Mouse (Mus musculus): ENCODE measurements around the gene Adamtsl1. TPM values are rescaled to one million over a fixed set of nuclear protein-coding genes. Genes with fewer than 3 reads are reported as not detected.

Adamtsl1 gene
- total RNA-seq, 1 experiment from 2014 or later, result 8.7 TPM

DNA sequence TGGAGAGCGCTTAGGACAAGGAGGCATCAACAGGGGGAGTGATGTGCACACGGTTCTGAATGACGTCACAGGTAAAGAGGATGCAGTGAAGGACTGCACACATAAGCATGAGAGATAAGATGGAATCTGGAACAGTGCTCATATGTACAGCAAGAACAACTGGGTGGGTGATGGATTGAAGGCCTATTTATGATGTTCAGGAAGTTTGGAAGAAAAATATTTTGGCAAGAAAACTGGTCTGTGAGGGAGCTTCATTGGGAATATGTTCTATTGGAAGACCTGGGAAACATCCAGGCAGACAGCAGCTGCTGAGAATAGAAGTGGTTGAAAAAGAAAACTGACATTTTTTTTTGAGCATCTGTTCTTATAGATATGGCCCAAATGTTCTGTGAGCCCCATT, 300.4 kb downstream of the Adamtsl1 start:
- DNase-seq, result no peak

DNA sequence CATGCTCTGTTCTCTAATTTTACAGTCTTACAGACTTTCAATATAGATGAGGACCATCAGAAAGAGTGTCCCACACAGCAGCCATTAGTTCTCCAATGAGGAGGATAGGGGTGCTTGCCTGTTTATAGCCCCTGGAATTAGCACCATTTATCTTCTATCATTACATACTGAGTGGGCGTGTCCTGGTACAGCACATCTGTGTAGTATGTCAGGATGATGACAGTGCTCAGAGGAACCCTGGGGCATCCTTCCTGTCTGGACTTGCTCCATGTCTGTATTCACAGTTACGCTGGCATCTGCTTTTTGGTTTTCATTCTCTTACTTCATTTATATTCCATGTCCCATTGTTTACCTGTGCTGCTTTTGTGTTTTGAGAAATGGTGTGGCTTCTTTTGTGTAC, 304.5 kb downstream of the Adamtsl1 start:
- DNase-seq, result no peak

DNA sequence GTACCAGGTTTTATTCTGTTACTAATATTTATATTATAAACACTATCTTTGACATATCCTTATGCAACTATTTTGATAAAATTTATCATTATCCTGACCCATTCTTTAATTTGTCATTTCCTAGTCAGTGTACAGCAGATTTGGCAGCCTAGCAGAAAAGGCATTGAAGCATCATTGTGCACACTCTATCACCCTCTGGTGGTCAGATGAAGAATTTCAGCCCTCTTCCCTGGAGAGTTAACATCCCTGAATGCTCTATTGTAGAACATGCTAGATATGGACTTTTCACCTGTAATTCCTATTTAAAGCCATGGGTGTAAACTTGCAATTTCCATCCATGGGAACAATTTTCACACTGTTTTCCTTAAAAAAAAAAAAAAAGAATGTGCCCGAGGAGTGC, 305.2 kb downstream of the Adamtsl1 start:
- DNase-seq, result no peak

DNA sequence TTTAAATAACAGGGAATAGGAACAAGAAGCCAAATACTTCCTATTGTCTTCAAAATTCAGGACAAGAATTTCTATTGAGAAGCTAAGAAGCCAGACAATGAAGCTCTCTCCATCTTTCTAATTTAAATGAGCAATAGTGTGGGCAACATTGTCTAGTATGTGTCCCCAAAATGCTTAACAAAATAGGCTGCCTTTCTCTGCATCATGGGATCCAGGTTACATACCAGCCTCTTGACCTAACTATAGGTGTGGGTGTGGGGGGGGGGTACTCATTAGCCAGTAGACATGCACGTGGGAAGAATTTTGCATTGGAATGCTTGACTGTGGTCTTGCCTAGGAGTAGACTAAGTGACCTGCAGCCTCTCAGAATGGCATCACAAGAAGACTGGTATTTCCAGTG, 305.9 kb downstream of the Adamtsl1 start:
- no peak for DNase-seq

DNA sequence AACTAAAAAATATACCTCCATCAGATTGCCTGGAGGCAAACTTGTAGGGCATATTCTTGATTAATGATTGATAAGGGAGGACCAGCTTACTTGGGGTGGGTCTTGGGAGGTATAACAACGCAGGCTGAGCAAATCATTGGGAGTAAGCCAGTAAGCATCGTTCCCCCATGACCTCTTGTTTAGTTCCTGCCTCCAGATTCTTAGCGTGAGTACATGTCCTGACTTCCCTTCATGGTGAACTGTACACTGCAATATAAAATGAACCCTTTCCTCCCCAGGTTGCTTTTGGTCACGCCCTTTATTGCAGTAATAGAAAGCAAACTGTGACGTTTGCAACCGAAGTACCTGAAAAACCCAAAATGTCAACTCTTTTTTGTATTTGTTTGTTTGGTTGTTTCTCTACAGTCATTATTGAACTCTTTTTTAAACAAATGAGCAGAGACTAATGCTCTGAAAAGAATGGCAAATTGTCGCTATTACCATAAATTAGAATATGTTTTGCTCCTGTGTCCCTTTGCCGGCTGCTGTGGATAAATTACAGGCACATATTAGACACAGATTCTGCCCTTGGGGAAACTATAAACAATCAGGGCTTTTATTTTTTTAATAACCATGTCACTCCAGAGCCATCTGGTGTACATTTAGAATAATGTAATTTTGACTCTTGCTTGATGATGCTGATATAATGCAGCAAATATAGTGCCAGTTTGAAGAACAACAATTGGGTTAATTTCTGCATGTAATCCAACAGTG, 310.2 kb downstream of the Adamtsl1 start:
- DNase-seq, result no peak

DNA sequence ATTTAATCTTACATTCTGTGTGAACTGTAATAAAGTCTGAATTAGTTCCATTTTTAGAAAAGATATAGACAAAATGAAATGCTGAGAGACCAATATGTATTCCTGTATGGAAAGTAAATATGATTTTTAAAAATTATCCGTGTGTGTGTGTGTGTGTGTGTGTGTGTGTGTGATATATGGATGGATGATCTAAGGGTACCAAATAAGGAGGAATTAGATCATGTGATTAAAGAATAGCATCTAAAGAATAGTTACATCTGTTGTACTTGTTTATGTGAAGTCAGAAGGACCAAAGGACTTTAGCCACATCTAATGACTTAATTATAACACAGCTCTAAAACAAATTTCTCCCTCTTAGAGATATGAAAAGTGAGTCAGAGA, 310.7 kb downstream of the Adamtsl1 start:
- no peak for DNase-seq

DNA sequence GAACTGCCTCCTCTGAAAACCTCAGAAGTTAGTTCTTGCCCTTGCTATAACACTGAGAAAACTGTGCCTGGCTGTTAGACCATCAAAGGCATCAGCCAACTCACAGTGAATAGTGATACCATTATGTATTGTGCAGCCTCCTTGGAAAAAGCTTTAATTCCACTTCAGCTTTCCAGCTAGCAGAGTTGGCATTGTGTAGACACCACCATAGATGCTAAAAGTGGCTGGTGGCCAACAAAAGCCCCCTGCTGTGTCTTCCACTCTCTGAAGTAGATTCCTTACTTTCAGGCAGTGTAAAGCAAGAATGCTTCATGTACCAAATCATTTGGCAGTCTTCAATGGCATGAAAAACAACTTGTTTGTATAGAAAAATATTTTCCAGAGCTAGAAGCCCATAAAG, 323.1 kb downstream of the Adamtsl1 start:
- DNase-seq, result no peak

DNA sequence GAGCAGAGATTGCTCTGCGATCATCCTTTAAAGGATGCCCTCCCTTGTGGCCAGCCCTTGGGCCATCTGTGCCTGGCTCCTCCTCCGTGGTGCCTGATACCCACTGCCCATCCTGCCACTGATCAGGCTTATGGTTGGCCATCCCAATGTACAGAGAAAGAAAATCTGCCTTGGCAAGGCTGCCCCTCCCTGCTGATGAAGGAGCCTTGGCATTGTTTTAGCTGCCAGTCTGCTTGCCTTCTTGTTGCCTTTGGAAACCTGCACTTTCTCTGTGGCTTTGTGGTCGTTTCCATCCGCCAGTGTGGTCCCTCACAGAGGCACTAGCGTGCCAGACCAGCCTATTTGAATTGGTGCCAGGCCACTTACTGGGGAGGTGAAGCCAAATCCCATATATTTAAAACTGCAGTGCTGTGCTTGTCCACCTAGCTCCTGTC, 323.6 kb downstream of the Adamtsl1 start:
- DNase-seq, result no peak

DNA sequence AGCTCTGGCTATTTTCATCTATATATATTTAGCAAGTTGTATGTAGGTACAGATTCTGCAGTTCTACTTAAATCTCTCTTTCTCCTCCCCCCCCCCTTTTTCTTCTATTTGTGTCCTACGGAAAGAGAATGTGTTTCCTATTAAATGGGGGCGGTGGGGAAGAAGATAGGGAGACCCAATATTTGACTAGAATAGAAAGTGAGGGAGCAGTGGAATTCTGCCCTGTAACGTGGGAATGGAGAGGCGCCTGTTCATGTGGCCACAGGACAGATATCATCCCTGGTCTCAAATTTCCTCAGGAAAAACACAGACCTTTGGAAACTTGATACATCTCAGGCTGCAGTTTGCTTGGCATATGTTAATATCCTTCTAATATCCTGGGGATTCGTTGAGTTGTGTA, 324.1 kb downstream of the Adamtsl1 start:
- DNase-seq, result no peak

DNA sequence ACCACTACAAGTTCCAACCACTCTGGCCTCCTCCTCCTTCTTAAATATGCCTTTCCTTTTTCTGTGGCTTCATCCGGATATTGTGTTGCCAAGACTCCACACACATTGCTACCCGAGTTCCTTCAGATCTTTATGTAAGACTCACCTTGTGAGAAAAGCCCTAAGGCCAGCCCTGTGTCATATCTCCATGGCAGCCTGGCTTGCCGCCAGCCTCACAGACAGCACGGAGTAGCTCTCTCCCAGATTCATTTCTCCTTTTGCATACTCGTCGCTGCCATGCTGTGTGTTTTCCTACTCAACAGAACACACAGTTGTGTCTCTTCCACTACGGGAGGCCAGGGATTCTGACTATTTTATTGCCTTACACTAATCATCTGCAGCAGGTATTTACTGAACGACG, 328.1 kb downstream of the Adamtsl1 start:
- DNase-seq, result peak; percentile 52

DNA sequence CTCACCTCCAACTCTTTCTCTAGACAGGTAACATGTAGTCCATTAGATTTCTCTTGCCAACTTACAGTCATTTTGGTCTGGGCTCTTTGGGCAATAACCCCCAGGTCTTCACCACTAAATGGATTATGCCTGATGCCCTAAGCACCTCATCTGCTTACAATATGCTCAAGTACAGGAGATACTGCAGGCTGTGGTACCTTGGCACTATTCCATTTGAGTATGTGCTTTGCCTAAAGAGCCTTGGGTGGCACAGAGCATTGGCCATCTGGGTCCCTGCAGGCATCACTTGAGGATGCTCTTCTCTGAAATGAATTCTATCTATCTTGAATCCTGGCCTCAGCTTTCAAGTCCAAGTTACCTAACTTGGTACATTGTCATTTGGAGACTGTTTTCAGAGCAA, 330.4 kb downstream of the Adamtsl1 start:
- DNase-seq, result no peak

DNA sequence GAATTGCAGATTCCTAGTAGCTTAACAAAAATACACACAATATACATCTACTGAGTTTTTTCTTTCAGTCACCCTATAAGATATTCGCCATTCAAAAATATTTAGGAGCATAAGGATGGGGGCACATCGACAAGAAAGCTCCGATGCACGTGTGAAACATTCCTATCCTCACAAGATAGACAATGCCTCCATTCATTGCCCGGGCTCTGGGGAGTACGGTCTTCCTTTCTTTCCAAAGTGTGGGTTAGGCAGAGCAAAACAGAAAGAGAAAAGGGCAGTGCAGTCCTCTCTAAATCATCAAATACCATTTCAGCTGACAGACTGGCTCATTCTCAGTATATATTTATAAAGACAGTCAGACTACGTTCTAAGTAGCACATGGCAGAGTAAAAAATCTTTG, 332.0 kb downstream of the Adamtsl1 start:
- no peak for DNase-seq

DNA sequence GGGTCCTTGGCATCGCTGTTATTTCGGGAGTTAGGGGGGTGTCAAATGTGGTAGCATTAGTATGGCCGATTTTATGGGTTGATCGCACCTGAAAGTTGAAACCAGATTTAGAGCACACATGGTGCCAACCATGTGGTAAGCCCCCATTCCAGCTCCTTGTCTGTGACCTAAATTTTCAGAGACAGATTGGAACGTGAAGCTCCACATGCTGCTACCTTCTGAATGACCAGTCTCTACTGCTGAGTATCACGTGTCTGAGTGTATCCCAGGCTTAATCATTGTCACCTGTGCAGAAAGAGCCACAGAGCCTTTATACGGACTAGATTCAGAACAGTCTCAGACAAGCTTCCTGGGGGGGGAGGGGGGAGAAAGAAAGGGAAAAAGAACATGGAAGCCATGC, 339.4 kb downstream of the Adamtsl1 start:
- DNase-seq, result no peak

DNA sequence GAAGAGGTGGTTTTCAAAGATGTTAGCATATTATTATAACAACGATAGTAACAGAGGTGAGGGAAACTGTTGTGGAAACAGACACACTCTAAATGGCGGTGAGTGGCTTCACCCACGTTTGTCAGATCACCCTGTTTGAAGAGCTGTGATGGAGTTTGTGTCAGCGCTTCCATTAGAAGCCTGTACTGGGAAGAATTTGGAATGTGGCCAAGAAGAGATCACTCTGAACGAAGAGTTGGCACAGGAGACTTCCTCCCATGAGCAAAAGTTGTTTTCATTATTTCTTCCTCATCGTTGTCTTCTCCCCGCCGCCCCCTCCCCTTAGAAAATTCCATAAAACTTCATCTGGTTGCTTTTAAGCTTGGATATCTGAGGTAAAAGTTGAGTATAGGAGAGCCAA, 340.5 kb downstream of the Adamtsl1 start:
- no peak for DNase-seq

DNA sequence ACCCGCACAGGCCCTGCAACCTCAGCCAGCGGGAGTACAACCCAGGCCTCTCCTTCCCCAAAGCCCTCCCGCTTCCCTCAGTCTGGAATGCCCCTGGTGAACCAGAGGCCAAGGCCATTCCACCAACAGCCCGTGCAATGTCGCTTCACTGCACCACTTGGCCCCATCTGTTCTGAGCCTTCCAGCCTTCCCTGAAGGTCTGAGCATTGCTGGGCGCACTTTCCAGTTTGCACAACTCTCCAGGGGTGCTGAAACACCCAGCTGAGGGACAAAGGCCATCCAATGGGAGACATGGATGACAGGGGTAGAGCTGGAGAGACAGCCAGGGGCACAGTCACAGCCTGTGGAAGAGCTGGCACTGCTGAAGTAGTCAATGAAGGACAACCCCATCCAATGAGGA, 365.4 kb downstream of the Adamtsl1 start:
- peak; percentile 32 for DNase-seq

DNA sequence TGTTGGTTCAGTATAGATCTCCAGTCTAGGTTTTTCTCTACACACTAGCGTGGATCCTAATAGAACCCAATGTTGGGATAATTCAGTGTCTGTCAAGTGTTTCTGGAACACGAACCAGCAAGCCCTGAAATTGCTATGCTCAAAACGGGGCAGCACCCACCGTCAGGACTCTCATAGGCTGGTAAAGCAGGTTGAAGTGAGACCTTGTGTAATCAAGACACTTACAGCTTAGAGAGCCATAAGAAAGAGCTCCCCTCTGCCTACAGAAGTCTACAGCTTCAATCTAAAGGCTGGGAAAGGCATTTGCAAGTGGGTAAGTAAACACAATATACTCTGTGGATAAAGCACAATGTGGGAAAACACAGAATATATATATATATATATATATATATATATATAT, 367.3 kb downstream of the Adamtsl1 start:
- no peak for DNase-seq

DNA sequence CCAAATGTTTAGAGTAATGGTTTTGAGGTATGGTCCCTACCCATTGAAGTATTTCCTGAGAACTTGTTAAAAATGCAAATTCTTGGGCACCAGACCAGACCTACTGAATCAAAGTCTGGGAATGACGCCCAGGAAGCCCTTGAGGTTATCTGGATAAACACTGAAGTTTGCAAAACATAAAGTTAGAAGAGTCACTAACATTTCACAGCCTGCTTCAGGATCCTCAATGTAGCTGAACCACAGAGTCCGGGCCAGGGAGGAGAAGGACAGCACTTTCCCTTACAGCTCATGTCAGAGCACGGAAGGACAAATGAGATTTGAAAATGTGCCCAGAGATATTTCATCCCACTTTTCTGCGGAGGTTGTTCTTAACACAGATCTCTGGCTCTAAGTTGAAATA, 370.1 kb downstream of the Adamtsl1 start:
- no peak for DNase-seq

DNA sequence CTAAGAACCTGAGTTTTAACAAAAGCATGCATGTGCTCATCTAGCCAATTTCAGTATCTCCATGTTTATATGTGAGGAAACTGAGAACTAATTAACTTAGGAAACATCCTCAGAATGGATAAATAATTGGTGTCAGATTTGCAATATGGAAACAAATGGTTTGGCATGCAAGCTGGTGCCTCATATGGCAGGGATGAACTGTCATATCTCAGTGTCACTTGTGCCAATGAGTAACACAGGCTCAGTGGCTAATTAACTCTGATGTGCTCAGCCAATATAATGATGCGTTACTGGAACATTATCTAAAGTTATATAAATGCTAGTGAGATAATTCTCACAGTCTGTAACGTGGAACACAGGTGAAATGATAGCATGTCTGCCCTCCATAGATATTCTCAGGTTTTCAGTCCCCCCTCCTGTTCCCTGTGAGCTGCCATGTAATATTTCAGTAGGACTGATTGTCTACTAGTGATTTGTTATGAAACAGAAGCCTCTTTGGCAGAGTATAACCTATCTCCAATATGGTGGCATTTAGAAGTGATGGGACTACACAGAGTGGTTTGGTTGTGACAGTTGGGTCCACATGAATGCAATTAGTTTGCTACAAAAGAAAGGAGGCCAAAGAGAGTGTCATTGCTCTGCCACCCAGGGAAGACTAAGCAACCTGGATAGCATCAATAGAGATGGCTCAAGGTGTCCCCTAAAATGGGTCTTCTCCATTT, 376.1 kb downstream of the Adamtsl1 start:
- DNase-seq, result no peak

DNA sequence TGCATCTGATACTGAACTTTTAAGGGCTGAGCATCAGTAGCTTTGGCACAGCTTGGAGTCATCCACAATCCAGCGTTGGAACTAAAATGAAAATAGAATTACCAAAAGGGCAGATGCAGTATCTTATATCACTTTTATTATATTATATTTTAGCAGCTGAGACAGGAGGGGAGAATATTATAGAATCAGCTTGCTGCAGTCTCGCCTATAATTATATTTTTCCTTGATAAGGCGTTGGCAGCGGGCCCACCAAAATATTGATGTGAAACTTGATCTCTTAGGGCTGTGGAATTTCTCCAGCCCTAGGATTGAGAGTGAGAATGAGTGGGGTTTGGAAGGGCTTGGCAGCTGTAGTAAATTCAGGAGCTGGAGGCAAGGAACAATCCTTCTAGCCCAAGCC, 387.3 kb downstream of the Adamtsl1 start:
- DNase-seq, result no peak

DNA sequence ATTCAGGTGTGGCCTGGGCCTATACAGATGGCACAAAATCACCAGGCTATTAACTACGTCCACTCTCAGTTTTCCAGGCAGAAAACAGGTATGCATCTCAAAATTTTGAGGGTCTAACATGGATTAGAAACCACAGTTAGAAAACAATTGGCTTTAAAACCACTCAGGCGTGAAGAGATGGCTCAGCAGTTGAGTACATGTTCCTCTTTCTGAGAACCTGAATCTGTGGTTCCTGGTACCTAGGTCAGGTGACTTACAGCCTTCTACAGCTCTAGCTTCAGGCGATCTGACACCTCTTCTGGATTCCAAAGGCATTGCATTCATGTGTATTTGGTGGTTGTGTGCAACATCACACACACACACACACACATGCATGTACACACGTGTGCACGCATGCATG, 390.2 kb downstream of the Adamtsl1 start:
- no peak for DNase-seq

DNA sequence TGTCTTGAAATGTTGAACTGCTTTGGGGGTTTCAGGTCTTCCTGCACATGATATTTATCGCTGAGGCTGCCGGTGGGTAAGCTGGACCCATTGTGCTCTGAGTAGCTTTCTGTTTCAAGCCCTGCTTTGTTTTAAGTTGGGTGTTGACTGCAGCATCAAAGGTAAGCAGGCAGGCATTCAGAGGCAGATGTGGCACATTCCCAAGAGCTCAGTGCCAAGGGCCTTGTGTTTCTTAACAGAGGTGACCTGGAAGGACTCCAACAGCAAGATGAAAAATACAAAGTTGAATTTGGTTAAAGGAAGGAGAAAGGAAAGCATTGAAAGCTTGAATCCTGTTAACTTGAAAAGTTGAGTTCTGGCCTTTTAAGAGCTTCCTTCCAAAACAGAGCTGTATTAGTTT, 402.1 kb downstream of the Adamtsl1 start:
- DNase-seq, result peak; percentile 11

DNA sequence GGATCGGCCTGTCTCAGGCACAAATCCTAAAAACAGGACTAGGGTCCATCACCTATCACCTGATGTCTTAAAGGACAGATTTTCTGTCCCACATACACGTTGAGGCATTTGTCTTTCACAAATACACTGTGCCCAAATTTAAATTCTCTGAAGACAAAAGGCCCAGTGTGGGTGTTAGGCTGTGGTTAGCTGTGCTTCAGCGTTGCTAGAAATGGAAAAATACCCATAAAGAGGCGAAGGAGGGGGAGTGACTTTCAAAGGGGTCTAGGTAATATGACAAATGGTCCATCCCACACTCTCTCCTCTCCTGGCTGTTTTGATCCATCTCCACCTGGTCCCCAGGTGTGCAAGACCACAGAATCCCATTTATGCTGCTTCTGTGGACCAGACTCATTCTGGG, 404.4 kb downstream of the Adamtsl1 start:
- DNase-seq, result no peak

DNA sequence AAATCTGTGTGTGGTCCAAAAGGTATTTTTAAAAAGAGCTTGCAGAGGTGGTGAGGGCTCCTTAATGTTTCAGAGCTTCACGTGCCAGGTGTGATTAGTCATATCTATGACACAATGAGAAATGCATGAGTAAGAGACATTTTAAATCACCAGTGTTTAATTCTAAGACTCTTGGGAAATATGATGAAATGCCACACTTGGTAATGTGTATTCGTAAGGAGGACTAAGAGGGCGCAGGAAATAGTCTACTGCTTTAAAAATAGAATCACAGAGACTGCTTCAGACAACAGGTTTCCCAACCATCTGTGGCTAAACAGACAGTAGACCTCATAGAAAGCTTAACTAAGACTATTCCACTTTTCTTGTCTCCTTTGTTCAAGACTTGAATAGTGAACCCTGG, 406.5 kb downstream of the Adamtsl1 start:
- DNase-seq, result no peak

DNA sequence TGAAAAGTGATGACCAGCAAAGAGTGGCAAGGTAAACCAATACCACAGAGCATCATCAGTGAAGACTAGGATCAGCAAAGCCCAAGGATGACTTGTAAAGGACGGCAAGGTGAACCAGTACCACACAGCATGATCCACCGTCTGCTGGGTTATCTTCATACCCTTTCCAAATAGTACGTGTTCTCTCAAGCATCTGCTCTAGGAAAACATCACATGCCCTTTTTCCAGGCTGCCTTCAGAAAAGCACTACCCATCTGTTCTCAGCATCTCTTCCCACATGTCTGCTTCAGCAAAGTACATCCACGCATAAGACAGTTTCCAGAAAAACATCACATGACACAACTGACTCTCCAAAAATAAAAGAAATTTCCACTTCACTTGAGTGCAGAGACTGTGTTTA, 408.8 kb downstream of the Adamtsl1 start:
- DNase-seq, result no peak

Data from adrenal gland, postnatal 25 days (tissue).